Mouse (Mus musculus) cerebellum, postnatal 36 days (tissue): ENCODE results near the gene Trak2.
"Not testable (repeated sequence)": the region's sequence is repeated elsewhere in the genome, so short reads cannot be mapped to it uniquely, and the experiment has no call there.

Experiments
- DNase-seq, 2 experiments: peaks; one replicate each; pipeline ENCODE4 v3.0.0; 2021 to 2022; ENCODE audit warnings: mixed read lengths in 2 of 2

Gene Trak2

DNA sequence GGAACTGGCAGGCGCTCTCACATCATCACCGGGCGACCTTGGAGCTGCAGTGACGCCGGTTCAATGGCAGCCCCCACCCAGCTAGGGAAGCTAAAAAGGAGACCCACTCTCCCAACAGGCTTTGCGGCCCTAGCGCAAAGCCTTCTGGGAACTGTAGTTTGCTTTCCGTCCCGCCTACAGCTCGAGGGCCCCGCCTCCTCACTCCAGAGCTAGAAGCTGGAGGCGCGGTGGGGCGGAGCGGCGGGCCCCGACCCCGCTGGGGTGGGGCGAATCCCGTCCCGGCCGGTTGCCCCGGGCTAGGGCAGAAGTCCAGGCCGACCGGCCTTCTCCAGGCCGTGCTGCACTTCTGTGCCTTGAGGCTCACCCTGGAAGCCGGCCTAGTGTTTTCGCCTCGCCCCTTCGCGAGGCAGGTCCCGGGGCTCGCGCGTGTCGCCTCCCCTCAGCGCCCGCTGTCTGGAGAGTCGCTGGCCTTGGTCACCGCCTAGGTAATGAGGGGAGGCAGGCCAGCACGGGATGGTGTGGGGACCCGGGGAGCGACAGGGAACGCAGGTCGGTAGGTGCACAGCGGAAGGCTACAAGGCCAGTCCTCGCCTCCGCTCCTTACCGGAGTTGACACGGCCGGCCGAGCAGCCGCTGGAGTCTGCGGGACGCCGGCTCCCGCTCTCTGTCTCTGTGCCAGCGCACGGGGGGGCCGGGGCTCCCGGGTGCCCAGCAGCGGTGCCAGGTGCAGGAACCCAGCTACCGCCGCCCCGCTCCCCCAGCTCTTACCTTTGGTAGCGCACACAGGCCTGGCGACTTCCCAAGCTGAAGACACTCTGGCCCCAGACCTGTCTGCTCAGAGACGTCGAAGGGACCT lies at the start of gene Trak2, which contains the start of gene Stradb:
Gene Trak2 (minus strand): TSS at position 65 of the 856 bp plus-strand sequence.
Gene Stradb (plus strand): TSS at position 157 of the 856 bp plus-strand sequence.
- peak; percentile 91 to 93 for DNase-seq

DNA sequence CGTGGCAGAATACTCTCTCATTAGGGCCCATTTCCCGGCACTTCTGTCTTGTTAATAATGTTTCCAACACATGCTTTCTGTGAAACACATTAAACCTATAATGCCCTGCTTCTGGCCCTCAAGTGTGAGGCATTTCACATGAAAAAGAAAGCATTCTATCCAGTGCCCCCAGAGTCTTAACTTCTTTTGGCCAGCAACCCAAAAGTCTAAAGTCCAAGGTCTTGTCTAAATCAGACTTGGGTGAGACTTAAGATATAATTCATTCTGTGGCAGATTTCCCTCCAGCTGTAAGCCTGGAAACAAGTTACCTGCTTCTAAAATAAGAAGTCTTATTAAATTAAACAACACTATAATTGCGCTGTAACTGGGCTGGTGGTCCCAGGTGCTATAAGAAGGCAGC lies 48.3 kb upstream of the Trak2 start:
- no peak for DNase-seq

DNA sequence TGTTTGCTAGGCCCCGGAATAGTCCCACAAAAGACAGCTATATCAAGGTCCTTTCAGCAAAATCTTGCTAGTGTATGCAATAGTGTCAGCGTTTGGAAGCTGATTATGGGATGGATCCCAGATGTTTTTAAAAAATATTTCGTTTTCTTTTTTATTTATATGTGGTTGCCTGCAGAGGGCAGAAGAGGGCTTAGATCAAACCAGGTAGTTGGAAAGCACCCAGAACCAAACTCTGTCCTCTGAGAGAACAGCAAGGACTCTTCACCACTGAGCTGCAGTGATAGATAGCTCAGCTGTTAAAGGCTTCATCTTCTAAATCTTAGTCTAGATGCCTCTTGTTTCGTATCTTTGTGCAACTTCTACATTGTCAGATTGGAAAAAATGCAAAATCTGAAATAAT lies 36.0 kb upstream of the Trak2 start:
- DNase-seq = no peak

DNA sequence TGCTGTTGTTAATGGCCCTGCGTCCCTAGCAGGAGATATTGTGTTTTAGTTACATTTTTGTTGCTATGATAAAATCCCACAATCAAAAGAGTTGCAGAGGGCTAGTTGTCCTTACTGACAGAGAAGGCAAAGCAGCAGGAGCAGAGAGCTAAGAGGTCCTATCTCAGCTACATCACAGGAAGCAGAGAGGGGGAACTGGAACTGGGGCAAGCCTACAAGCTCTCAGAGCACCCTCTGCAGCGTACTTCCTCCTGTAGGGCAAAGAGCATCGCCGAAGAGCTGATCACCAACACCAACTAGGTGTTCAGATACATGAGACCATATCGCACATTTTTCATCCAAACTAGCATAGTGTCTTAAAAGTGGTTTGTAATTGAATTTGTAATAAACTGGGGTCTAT lies 22.1 kb upstream of the Trak2 start:
- no peak for DNase-seq

- no peak for DNase-seq
These were observed 20.5 kb upstream of the Trak2 start for GRCm38 (mm10) chr1:58993723-58994122.

GRCm38 (mm10) chr1:58993144-58993543 lies 19.9 kb upstream of the Trak2 start:
- DNase-seq = no peak

DNA sequence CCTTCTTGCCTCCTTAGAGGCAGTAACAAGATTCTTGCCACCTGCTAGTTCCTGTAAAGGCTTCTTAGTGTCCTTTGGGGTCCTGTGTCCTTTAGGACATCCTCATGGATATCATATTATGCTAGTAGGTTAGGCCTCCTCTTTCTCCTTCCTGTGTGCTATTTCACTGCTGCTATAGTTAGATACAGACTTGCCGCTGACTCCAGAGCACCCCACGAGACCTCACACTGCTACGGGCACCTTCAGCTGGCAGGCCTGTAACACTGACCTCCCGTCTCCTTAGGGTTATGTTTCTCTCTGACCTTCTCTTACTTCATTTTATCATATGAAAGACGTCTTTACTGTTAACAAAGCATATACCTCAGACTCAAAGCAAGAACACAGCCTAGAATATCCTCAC lies 11.4 kb upstream of the Trak2 start:
- no peak for DNase-seq

GRCm38 (mm10) chr1:58982276-58982675 lies 9.0 kb upstream of the Trak2 start:
- DNase-seq = no peak

DNA sequence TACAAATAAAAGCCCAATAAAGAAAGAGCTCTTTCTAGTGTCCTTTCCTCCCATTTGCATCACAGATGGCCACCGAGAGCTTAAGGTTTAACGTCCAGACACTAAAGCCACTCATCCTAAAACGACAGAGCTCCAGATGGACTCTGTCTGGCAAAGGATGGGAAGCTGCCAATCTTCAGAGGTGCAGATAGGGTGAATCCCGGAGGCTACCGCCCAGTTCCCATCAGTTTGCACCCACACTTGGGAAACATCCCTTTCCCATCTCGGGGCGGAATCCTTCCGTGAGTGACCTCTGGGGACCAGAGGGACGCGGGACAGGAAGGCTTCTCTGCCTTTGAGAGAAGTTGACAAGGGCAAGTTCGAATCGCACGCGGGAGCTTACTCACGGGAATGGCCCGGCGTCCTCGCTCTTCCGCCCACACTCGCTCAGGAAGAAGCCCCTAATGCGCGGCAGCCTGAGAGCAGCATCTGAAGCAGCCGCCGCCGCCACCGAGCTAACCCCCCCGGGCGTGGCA lies 322 bp downstream of the Trak2 start:
- DNase-seq = no peak

- no peak for DNase-seq
These were observed 2.1 kb downstream of the Trak2 start for GRCm38 (mm10) chr1:58971097-58971496.

GRCm38 (mm10) chr1:58970054-58970453 lies 3.2 kb downstream of the Trak2 start:
- DNase-seq = no peak

- no peak for DNase-seq
These were observed 5.7 kb downstream of the Trak2 start for GRCm38 (mm10) chr1:58967534-58967933.

DNA sequence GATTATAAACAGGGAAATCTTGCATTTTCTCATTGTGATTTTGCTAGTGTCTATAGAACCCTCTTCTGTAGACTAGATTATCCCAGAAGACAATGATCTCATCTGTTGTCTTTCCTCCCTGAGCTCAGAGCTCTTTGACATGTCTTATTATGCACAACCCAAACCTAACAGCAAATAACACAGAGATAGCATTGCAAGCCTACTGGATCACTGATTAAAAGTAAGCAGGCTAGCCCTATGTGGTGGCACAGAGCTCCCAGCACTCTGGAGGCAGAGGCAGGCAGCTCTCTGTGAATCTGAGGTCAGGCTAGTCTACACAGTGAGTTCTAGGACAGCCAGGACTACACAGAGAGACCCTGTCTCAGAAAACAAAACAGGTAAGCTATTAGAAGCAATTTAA lies 10.4 kb downstream of the Trak2 start:
- no peak for DNase-seq

DNA sequence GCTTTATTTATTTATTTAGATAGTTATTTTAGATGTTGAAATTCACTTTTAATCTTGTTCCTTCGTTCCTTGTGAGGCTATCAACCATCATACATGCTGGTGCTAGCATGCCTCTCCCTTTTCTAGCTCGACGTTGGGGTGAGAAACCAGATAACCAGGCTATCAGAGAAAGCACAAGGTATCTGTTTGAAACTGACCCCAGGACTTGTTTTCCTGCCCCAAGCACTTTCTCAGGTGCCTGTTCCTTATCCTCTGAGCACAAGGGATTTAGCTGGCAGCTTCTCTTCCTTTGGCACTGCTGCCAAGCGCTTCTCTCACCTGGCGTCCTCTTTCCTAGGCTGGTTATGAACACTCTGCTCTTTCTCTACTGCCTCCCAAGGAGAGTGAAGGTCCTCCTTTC lies 10.8 kb downstream of the Trak2 start:
- peak; percentile 43 to 49 for DNase-seq

GRCm38 (mm10) chr1:58961152-58961893 lies 11.9 kb downstream of the Trak2 start:
- no peak for DNase-seq

GRCm38 (mm10) chr1:58959682-58960081 lies 13.5 kb downstream of the Trak2 start:
- DNase-seq = no peak

GRCm38 (mm10) chr1:58958789-58959526 lies 14.3 kb downstream of the Trak2 start:
- DNase-seq = not testable (repeated sequence)

- no peak for DNase-seq
These were observed 15.3 kb downstream of the Trak2 start for GRCm38 (mm10) chr1:58957931-58958330.

DNA sequence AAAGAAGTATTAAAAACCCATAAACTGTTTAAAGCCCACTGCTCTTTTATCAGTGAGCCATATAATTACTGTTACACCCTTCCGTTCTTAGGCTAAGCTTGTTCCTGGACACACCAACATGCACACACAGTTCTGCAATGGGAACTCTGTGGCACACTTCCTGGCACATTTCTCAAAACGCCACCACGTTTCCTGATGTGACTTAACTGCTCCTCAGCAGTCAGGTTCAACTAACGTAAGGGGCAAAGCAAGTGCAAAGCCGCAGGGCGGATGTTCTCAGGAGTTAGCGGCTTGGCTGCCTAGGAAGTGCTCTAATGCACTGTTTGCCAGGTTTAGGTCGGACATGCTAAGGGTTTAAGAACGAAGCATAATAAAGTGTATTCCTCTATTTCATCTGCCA lies 17.0 kb downstream of the Trak2 start:
- no peak for DNase-seq

DNA sequence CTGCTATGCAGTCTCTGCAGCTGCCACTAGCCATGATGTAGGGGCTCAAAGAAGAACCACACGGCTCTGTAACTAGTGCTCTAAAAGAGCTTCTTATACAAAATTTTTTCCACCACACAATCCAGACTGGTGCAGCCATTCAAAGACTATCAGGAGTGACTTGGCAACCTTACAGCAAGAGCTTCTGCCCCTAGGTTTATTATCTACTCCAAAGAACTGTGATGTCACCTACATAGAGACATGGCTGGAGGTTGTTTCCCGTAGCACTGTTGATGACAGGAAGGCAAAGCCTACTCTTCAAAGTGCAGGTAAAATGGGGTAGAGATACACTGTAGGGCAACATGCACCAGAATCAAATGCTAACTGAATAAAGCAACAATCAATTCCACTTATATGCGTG lies 17.5 kb downstream of the Trak2 start:
- no peak for DNase-seq

DNA sequence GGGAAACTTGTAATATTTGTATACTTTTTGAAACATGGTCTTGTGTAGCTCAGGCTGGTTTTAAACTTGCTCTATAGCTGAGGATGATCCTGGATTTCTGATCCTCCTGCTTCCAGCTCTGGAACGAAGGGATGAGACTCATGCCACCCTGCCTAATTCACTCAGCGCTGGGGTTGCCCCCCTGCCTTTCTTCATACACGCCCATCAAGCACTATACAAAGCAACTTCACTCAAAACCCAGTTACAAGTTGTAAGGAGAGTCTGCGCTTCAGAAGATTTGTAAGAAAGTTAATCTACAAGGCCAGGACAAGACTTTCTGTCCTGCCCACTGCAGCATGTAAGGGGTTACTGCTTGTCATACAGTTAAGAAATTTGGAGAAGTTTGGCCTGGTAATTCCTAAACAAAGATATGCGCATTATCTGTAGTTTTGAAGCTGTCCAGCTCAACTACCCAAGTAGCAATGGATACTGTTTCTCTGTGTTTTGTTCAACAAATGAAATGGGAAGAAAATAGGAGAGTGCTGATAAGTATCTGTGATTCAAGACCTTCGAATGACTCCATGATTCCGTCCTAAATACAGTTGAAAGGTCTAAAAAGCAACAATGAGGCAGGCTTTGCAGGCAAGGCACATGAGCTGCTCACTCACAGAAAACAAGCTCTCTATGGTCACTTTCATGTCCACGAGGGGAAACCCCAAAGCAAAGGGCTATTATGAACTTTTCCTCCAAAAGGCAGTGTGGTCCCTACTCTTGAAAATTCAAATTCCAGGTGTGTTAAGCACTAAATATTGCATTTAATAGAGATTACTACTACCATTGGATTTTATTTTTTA lies 18.4 kb downstream of the Trak2 start:
- no peak for DNase-seq
